Mouse (Mus musculus) forebrain, embryonic 12.5 days (tissue): ENCODE results near the gene Slc25a39. TPM values are rescaled to one million over a fixed set of nuclear protein-coding genes. Genes with fewer than 3 reads are reported as not detected.

Experiments
- ATAC-seq: fragments of 200-750 bp; cut with Nextera tagmentation; 2 replicates; pipeline ENCODE4 v1.8.0; 2017; ENCODE audit warnings: moderate TSS enrichment; ENCODE audit not compliant: low FRiP score
- H3K27ac ChIP-seq: fragments of 300-500 bp; sonication (generic); 2 replicates; pipeline ENCODE4 v1.5.1; 2016; ENCODE audit warnings: mild to moderate bottlenecking
- H3K27me3 ChIP-seq: fragments of 300-500 bp; sonication (generic); 2 replicates; pipeline ENCODE4 v1.6.1; 2016; ENCODE audit warnings: mild to moderate bottlenecking
- H3K36me3 ChIP-seq: fragments of 300-500 bp; sonication (generic); replicated peaks from 2 replicates; pipeline ENCODE4 v1.6.1; 2016; ENCODE audit warnings: mild to moderate bottlenecking
- H3K4me1 ChIP-seq: fragments of 300-500 bp; sonication (generic); 2 replicates; pipeline ENCODE4 v1.6.1; 2016
- H3K4me2 ChIP-seq: fragments of 300-500 bp; sonication (generic); 2 replicates; pipeline ENCODE4 v1.6.1; 2016; ENCODE audit warnings: mild to moderate bottlenecking, moderate library complexity
- H3K4me3 ChIP-seq: fragments of 300-500 bp; sonication (generic); replicated peaks from 2 replicates; pipeline ENCODE4 v1.5.1; 2016; ENCODE audit warnings: mild to moderate bottlenecking
- H3K9ac ChIP-seq: fragments of 300-500 bp; sonication (generic); 2 replicates; pipeline ENCODE4 v1.6.1; 2016; ENCODE audit warnings: mild to moderate bottlenecking
- H3K9me3 ChIP-seq: fragments of 300-500 bp; sonication (generic); 2 replicates; pipeline ENCODE4 v1.6.1; 2016
- WGBS: fragments of 180-500 bp; shearing (Covaris S2); methylation state at CpG from one replicate; pipeline ENCODE4 v1.1.7; 2016; 5-methylcytosine and 5-hydroxymethylcytosine counted together
- polyA plus RNA-seq: library from polyadenylated mRNA; unstranded; fragments of >200 nt; fragmentation: Nextera tagmentation; extraction: Ambion mirVana; gene quantifications from 2 replicates; pipeline ENCODE4 v1.2.1, GENCODE M21; 2016

Slc25a39 gene
- polyA plus RNA-seq, 1 experiment from 2014 or later, result 173 TPM

GRCm38 (mm10) chr11:102406900-102407833 lies 579 bp downstream of the Slc25a39 start:
- Histone ChIP-seq H3K9me3 (no peaks in the 10 kb centered on the region), H3K36me3 (peaks cover 27% of the 10 kb centered on the region), H3K27ac (peak overlapping the region; percentile 80), H3K4me3 (peak overlapping the region; percentile 80), H3K27me3 (no peaks in the 10 kb centered on the region; the same call in 1 of the 2 replicates), H3K4me2 (peak overlapping the region; percentile 85), H3K4me1 (peaks cover 42% of the 10 kb centered on the region), H3K9ac (peak overlapping the region; percentile 87)
- peak; percentile 73 for ATAC-seq
- WGBS, result under 1% methylated on average over 73 of the region's 85 CpGs

GRCm38 (mm10) chr11:102406401-102406800 lies 1.3 kb downstream of the Slc25a39 start:
- Histone ChIP-seq H3K4me1 (peaks cover 43% of the 10 kb centered on the region), H3K9me3 (no peaks in the 10 kb centered on the region), H3K4me3 (peak overlapping the region; percentile 80), H3K4me2 (peak overlapping the region; percentile 85), H3K27me3 (no peaks in the 10 kb centered on the region; the same call in 1 of the 2 replicates), H3K27ac (0 out of 2 replicates have a peak overlapping the region, but pooled peaks have one; percentile 80), H3K9ac (peak overlapping the region; percentile 87), H3K36me3 (peaks cover 35% of the 10 kb centered on the region)
- 14% methylated on average over 3 of the region's 3 CpGs for WGBS
- no peak for ATAC-seq

DNA sequence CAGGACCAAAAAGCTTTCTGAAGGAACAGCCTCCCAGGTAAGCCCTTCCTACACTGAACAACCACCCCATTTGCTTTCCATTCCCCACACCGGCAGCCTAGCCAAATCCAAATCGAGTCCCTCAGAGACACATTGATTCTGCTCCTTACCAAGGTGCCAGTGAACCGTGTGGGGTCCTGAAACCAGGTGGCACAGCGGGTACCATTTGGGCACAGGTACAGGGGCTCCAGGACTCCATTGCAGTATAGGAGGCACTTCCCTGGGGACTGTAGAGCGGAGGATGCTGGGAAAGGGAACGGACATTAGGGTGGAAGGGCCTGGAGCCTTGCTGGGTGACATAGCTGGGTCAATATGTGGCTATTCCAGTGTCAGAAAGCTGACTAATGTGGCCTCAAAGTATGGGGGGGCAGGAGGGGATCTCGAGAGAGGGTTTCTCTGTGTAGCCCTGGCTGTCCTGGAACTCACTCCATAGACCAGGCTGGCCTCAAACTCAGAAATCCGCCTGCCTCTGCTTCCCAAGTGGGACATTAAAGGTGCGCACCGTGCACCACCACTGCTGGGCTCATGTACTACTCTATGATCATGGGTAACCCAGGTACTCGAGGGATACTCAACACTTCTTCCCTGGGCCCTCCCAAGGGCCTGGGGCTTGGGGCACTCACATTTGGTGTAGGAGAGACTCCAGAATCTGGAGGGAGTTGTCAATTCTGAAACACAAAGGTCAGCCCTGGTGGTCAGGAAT lies 2.0 kb downstream of the Slc25a39 start:
- Histone ChIP-seq H3K36me3 (peaks cover 38% of the 10 kb centered on the region), H3K27ac (no peak overlapping the region), H3K4me1 (peaks cover 43% of the 10 kb centered on the region), H3K9ac (peak overlapping the region; percentile 87), H3K27me3 (peaks cover 3% of the 10 kb centered on the region), H3K4me2 (peak overlapping the region; percentile 85), H3K4me3 (peak overlapping the region; percentile 80; the same call in 1 of the 2 replicates), H3K9me3 (no peaks in the 10 kb centered on the region)
- no peak for ATAC-seq
- WGBS, result 90% methylated on average over 11 of the region's 11 CpGs

DNA sequence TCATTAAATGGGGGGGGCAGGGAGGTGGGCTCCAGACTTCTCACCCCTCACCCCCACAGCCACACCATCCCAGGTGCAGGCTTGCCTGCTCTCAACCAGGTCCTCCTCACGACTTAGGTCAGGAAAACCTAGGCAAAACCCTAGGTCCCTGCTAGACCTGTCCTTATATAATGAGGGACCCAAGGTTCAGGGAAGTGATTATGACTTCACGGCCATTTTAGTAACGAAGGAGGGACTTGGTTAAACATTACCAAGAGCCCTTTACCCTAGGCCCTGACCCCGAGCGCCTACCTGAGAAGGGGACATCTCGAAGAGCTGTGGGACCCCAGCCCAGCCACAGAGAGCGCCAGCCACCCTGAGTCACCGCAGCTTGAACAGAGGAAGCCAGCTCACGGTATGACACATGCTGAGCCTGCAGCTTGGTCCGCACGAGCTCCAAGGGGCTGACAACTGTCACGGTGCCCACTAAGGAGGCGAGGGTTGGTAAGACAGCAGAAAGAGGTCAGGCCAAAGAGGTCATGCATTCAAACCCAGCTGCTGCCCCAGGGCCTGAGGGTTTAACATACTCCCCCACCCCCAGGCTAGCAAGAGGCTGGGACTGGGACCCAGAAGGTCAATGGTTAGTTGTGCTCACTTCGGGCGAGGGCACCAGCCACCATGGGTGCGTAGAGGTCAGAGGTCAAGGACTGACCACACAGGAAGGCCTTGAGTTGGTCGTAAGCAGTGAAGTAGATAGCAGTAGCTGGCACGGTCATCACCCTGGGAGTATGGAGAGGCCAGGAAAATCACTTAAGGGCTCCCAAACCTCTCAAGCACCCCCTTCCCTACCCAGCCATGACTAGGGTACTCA lies 3.4 kb downstream of the Slc25a39 start:
- WGBS, result 84% methylated on average over 18 of the region's 18 CpGs
- Histone ChIP-seq H3K27me3 (peaks cover 16% of the 10 kb centered on the region), H3K4me1 (peaks cover 50% of the 10 kb centered on the region), H3K9ac (no peak overlapping the region), H3K36me3 (peaks cover 49% of the 10 kb centered on the region), H3K27ac (no peak overlapping the region), H3K4me2 (peak overlapping the region; percentile 13; the same call in 1 of the 2 replicates), H3K4me3 (no peak overlapping the region), H3K9me3 (no peaks in the 10 kb centered on the region)
- ATAC-seq, result no peak

DNA sequence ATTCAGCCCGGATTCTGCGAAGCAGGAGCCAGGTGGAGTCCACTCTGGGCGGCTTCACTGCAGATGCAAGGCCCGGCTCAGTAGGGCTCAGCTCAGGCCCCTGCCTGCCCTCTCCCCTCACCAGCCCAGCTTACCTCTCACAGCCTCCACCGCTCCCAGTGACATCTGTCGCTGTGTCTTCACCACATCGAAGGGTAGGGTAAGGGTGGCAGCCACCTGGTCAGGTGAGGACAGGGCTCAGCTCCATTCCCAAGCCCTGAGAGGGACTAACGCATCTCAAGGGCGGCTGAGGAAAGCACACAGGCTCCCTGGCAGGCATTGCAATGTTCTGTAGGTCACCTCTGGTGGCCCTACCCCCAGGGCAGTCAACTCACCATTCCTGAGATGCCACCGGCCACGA lies 4.1 kb downstream of the Slc25a39 start:
- no peak for ATAC-seq
- peaks cover 52% of the 10 kb centered on the region for H3K4me1 ChIP-seq
- no peak overlapping the region for H3K4me3 ChIP-seq
- no peak overlapping the region for H3K4me2 ChIP-seq
- H3K9ac ChIP-seq, result no peak overlapping the region
- no peaks in the 10 kb centered on the region for H3K9me3 ChIP-seq
- H3K27ac ChIP-seq, result no peak overlapping the region
- H3K27me3 ChIP-seq, result peaks cover 23% of the 10 kb centered on the region
- WGBS, result 92% methylated on average over 11 of the region's 11 CpGs
- peaks cover 55% of the 10 kb centered on the region for H3K36me3 ChIP-seq

GRCm38 (mm10) chr11:102401898-102402500 lies 5.7 kb downstream of the Slc25a39 start:
- H3K4me1 ChIP-seq, result peaks cover 61% of the 10 kb centered on the region
- no peak overlapping the region for H3K9ac ChIP-seq
- no peak for ATAC-seq
- peaks cover 33% of the 10 kb centered on the region for H3K27me3 ChIP-seq
- H3K9me3 ChIP-seq, result no peaks in the 10 kb centered on the region
- H3K4me3 ChIP-seq, result no peak overlapping the region
- no peak overlapping the region for H3K27ac ChIP-seq
- WGBS, result 60% methylated on average over 12 of the region's 12 CpGs
- H3K36me3 ChIP-seq, result peaks cover 55% of the 10 kb centered on the region
- H3K4me2 ChIP-seq, result no peak overlapping the region

DNA sequence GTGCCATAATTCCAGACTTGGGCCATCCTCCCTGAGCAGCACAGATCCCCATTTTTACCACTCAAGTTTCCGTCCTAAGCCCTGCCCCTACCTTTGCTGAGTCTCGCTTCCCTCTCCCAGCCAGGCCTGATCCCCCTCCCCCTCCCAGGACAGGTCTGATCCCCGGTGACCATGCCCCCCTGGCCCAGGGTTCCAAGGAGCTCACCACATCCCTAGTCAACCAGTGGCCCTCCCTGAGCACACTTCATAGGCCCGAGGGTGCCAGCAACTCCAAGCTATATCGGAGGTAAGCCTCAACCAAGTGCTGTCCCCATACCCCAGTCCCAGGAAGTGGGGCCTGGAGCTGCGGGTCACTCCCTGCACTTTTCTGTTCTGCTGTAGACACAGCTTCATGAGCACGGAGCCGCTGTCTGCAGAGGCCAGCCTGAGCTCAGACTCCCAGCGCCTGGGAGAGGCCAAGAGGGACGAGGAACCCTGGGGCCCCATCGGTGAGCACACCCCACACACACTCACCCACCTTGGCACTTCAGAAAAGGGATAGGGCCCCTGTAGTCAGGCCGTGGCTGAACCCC lies 7.1 kb downstream of the Slc25a39 start:
- 31% methylated on average over 12 of the region's 12 CpGs for WGBS
- Histone ChIP-seq H3K9ac (no peak overlapping the region), H3K36me3 (peaks cover 55% of the 10 kb centered on the region), H3K27me3 (peaks cover 33% of the 10 kb centered on the region), H3K27ac (no peak overlapping the region), H3K9me3 (no peaks in the 10 kb centered on the region), H3K4me2 (no peak overlapping the region), H3K4me1 (peaks cover 60% of the 10 kb centered on the region), H3K4me3 (no peak overlapping the region)
- ATAC-seq, result no peak

DNA sequence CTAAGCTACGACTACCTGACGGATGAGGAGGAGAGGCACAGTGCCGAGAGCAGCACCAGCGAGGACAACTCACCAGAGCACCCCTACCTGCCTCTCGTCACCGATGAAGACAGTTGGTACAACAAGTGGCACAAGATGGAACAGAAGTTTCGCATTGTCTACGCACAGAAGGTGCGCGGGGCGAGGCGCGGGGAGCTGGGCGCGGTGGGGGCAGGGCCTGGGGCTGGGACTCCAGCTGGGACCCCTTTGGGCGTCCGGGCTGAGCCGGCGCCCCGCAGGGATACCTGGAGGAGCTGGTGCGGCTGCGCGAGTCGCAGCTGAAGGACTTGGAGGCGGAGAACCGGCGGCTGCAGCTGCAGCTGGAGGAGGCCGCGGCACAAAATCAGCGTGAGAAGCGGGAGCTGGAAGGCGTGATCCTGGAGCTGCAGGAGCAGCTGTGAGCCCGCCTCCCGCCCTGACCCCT lies 8.1 kb downstream of the Slc25a39 start:
- ATAC-seq, result no peak
- 4% methylated on average over 34 of the region's 34 CpGs for WGBS
- no peak overlapping the region; the same call in 1 of the 2 replicates for H3K9ac ChIP-seq
- 0 out of 2 replicates have a peak overlapping the region, but pooled peaks have one; percentile 2 for H3K4me3 ChIP-seq
- no peaks in the 10 kb centered on the region for H3K9me3 ChIP-seq
- peaks cover 52% of the 10 kb centered on the region for H3K36me3 ChIP-seq
- H3K4me1 ChIP-seq, result peaks cover 60% of the 10 kb centered on the region
- peaks cover 33% of the 10 kb centered on the region for H3K27me3 ChIP-seq
- H3K27ac ChIP-seq, result no peak overlapping the region
- peak overlapping the region; percentile 33 for H3K4me2 ChIP-seq

GRCm38 (mm10) chr11:102399107-102399506 lies 8.6 kb downstream of the Slc25a39 start:
- no peak overlapping the region for H3K4me2 ChIP-seq
- peaks cover 33% of the 10 kb centered on the region for H3K27me3 ChIP-seq
- peaks cover 63% of the 10 kb centered on the region for H3K4me1 ChIP-seq
- WGBS, result 26% methylated on average over 15 of the region's 15 CpGs
- H3K27ac ChIP-seq, result no peak overlapping the region
- no peak for ATAC-seq
- no peaks in the 10 kb centered on the region for H3K9me3 ChIP-seq
- H3K36me3 ChIP-seq, result peaks cover 47% of the 10 kb centered on the region
- no peak overlapping the region for H3K9ac ChIP-seq
- 0 out of 2 replicates have a peak overlapping the region, but pooled peaks have one; percentile 2 for H3K4me3 ChIP-seq

DNA sequence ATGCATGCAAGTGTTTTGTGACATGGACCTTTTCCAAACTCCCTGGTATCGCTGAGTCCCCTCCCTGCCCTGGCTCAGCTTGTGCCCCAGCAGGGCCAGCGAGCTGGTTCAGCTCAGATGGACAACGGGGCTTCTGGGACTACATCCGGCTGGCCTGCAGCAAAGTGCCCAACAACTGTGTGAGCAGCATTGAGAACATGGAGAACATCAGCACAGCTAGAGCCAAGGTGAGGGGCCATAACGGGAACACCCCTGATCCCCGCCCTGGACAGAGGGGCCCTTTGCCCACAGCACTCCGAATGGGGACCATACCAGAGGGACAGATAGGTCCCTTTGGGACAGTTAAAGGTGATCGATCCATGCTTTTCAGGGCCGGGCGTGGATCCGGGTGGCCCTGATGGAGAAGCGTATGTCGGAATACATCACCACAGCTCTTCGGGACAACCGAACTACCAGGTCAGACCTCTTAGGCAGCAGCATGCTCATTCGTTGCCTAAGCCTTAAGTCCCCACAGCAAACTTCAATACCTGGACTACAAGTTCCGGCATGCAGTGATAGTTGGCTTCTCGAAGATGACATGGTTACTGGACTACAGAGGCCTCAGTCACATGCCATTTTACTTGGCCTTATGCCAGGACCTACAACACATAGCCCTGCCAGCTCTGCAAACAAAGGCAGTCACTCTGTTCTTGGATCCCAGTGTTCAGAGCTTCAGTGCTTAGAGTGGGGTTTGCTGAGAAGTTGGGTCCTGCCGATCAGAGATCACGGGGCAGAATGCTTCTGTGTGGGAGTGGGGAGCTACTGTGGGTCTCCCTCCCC lies 9.5 kb downstream of the Slc25a39 start:
- H3K36me3 ChIP-seq, result peaks cover 38% of the 10 kb centered on the region
- 80% methylated on average over 20 of the region's 20 CpGs for WGBS
- no peak for ATAC-seq
- peaks cover 70% of the 10 kb centered on the region for H3K4me1 ChIP-seq
- H3K4me2 ChIP-seq, result no peak overlapping the region
- H3K9me3 ChIP-seq, result no peaks in the 10 kb centered on the region
- peaks cover 33% of the 10 kb centered on the region for H3K27me3 ChIP-seq
- H3K27ac ChIP-seq, result no peak overlapping the region
- no peak overlapping the region for H3K4me3 ChIP-seq
- H3K9ac ChIP-seq, result no peak overlapping the region
